Mouse (Mus musculus) small intestine, adult 2 months (tissue): Measurements from ENCODE around the gene Myh11. TPM values are rescaled to one million over a fixed set of nuclear protein-coding genes. Genes with fewer than 3 reads are reported as not detected.

Experiments used
- H3K27ac ChIP-seq: fragments of 200-500 bp; 2 replicates; pipeline ENCODE4 v1.5.1; 2012; ENCODE audit warnings: low read depth, low read length, control low read depth, inconsistent platforms; ENCODE audit not compliant: insufficient read depth
- H3K27me3 ChIP-seq: fragments of 200-500 bp; 2 replicates; pipeline ENCODE4 v1.6.1; 2012; ENCODE audit warnings: mild to moderate bottlenecking, moderate library complexity, low read length, inconsistent platforms; ENCODE audit not compliant: control insufficient read depth, insufficient read depth
- H3K36me3 ChIP-seq: fragments of 200-500 bp; 2 replicates; pipeline ENCODE4 v1.6.1; 2012; ENCODE audit warnings: mild to moderate bottlenecking, low read length, control low read depth, inconsistent platforms; ENCODE audit not compliant: control insufficient read depth, insufficient read depth
- H3K4me1 ChIP-seq: fragments of 200-500 bp; 2 replicates; pipeline ENCODE4 v1.6.1; 2012; ENCODE audit warnings: low read length, inconsistent platforms, mixed read lengths; ENCODE audit not compliant: control insufficient read depth, insufficient read depth, insufficient read length
- H3K4me3 ChIP-seq: fragments of 200-500 bp; 2 replicates; pipeline ENCODE4 v1.5.1; 2012; ENCODE audit warnings: low read depth, mild to moderate bottlenecking, control low read depth, inconsistent platforms, low read length, moderate library complexity
- CTCF ChIP-seq: fragments of 200-500 bp; IDR thresholded peaks from 2 replicates; pipeline ENCODE4 v1.5.1; 2012; ENCODE audit warnings: low read depth, mild to moderate bottlenecking, control low read depth, inconsistent platforms, low read length, moderate library complexity, mixed read lengths; ENCODE audit not compliant: insufficient replicate concordance, insufficient read length; ENCODE audit errors: extremely low read depth
- POLR2A ChIP-seq: fragments of 200-500 bp; IDR thresholded peaks from 2 replicates; pipeline ENCODE4 v1.6.1; 2012; ENCODE audit warnings: low read depth, mild to moderate bottlenecking, control low read depth, inconsistent platforms, low read length, moderate library complexity
- WGBS: fragments of 180-500 bp; shearing (Covaris S2); methylation state at CpG from one replicate; pipeline ENCODE4 v1.1.7; 2018; 5-methylcytosine and 5-hydroxymethylcytosine counted together
- polyA plus RNA-seq: library from polyadenylated mRNA; depleted of rRNA; stranded (reverse); fragments of >200 nt; gene quantifications from 2 replicates; pipeline ENCODE4 v1.2.3, GENCODE M21; 2012

Myh11 gene
- polyA plus RNA-seq, 1 experiment, result 41.3 TPM

DNA sequence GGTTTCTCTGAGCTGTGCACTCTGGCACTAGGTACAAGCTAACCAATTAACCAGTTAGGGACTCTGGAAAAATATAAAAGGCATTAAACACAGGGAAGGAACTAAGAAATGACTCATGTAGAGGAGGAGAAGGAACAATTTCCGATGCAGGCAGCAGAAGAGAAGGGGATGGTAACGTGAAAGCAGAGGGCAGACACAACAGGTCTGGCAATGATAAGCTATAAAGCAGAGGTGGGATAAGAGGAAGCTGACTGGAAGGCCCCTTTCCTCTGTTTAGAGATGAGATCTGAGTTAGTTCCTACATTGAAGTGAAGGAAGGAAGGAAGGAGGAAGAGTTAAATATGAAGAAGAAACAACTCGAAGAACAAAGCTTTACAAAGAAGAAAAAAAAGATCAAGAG is 18.7 kb upstream of the Myh11 start:
- Histone ChIP-seq H3K27ac (no peak overlapping the region), H3K4me3 (no peak overlapping the region), H3K4me1 (peaks cover 3% of the 10 kb centered on the region; the same call in 1 of the 2 replicates), H3K36me3 (peaks cover 35% of the 10 kb centered on the region), H3K27me3 (no peaks in the 10 kb centered on the region)
- 81% methylated on average over 3 of the region's 3 CpGs for WGBS
- TF ChIP-seq CTCF (no peak), POLR2A (no peak)

DNA sequence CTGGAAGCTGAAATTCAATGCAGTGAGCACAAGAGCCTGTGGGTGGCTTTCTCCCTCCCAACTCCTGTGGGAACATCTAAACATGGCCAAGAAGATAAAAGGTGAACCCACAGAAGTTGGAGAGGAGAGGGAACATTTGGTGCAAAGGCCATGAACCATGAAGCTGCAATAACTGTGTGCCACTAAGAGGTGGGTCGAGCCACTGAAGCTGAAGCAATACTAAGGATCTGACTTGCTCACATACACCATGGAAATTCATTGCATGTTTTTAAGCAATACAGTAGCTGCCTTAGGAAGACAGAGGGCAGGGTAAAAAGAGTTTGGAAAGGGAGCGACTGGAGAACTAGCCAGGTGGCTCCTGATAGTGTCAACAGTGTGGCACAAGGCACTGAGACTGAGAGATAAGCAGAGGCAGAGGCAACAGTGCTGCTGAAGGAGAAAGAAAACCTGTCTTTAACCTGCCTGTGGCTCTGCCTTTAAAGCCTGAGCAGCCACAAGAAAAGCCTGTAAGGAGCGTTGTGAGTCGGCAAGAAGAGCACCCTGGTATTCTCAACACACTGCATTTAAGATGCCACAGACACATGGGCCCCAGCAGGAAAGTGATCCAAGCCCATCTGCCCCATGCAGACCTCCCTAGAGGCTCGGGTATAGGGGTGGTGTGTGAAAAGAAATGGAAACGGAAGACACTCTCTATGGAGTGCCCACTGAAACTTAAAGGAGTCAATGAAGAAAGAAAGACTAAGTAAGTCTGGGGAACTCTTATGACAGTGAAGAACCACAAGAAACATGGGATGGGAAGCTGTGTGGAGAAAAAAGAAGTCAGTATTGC is 17.3 kb upstream of the Myh11 start:
- H3K27me3 ChIP-seq, result no peaks in the 10 kb centered on the region
- H3K4me3 ChIP-seq, result no peak overlapping the region
- WGBS, result 84% methylated on average over 6 of the region's 6 CpGs
- peaks cover 38% of the 10 kb centered on the region for H3K36me3 ChIP-seq
- TF ChIP-seq CTCF (no peak), POLR2A (no peak)
- H3K4me1 ChIP-seq, result peaks cover 3% of the 10 kb centered on the region; the same call in 1 of the 2 replicates
- no peak overlapping the region for H3K27ac ChIP-seq

DNA sequence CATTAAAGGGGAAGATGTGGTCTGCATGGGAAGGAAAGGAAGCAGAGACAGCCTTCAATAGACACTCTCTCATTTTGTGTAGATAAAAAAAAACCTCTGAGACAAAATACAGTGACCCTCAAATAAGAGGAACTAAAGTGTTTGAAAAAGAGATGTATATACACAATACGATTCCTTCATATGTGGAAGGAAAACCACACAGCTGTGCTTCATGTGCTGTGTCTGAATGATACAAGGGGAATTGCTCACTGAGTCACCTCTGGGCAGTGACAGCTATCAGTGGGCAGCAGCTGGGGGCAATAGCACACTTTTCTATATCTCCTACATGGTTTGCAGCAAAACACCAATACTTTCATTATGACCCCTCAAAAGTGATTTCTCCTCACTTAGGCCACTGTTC is 16.2 kb upstream of the Myh11 start:
- peaks cover 3% of the 10 kb centered on the region; the same call in 1 of the 2 replicates for H3K4me1 ChIP-seq
- no peaks in the 10 kb centered on the region for H3K27me3 ChIP-seq
- 85% methylated on average over 1 of the region's 1 CpGs for WGBS
- no peak overlapping the region for H3K27ac ChIP-seq
- H3K36me3 ChIP-seq, result peaks cover 36% of the 10 kb centered on the region
- no peak for TF ChIP-seq POLR2A
- no peak for TF ChIP-seq CTCF
- H3K4me3 ChIP-seq, result no peak overlapping the region

DNA sequence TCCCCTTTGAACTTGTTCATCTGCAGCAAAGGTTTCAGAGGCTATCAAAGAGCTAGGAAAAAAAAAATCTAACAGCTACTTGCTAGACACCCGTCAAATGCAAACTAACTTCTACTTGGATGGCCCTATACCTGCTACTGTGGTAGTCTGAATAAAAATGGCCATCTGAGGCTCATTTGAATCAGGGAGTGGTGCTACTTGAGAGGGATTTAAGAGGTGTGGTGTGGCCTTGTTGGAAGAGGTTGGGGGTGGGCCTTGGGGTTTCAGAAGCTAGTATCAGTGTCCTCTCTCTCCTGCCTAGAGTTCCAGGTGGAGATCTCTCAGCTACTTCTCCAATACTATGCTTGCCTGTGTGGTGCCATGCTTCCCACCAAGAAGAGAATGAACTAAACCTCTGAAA is 15.3 kb upstream of the Myh11 start:
- no peak overlapping the region for H3K27ac ChIP-seq
- peaks cover 3% of the 10 kb centered on the region; the same call in 1 of the 2 replicates for H3K4me1 ChIP-seq
- peaks cover 34% of the 10 kb centered on the region for H3K36me3 ChIP-seq
- H3K4me3 ChIP-seq, result no peak overlapping the region
- WGBS, result 94% methylated on average over 1 of the region's 1 CpGs
- no peaks in the 10 kb centered on the region for H3K27me3 ChIP-seq
- no peak for TF ChIP-seq CTCF

DNA sequence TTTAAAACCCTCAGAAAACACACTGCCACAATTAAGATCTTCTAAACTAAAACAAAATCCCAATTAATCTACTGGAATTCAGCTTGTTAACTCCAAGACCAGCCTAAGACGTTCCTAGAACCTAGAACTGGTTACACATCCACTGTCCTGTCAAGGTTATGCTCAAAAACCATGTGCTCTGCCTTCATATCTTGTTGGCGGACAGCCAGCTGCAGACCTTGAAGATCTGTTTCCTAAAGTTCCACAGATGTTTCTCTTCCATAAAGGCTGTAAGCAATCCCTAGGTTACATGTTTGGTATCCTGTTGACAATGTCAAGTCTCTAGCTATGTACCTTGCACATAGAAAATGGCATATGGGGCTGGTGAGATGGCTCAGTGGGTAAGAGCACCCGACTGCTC is 13.6 kb upstream of the Myh11 start:
- Histone ChIP-seq H3K27me3 (no peaks in the 10 kb centered on the region), H3K4me3 (no peak overlapping the region), H3K27ac (no peak overlapping the region), H3K4me1 (peaks cover 3% of the 10 kb centered on the region; the same call in 1 of the 2 replicates), H3K36me3 (peaks cover 36% of the 10 kb centered on the region)
- TF ChIP-seq POLR2A (no peak), CTCF (no peak)
- WGBS, result 78% methylated on average over 3 of the region's 3 CpGs

DNA sequence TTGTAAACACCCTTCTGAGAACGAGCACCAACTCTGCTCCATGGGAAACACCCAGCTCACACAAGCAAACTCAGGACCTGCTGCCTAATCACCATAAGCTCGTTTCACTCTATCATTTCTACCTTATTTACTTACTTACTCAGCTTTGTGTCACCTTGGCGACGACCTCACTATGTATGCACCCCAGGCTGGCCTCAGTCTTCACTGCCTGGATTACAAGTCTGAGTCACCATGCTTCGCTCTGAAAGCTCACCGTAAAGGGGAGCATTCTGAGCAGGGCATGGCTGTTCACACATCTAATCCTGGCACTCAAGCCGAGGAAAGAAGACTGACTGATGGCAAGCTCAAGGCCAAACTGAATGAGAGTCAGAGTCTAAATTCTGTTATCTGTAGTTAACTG is 12.5 kb upstream of the Myh11 start:
- no peak for TF ChIP-seq CTCF
- no peak for TF ChIP-seq POLR2A
- peaks cover 3% of the 10 kb centered on the region; the same call in 1 of the 2 replicates for H3K4me1 ChIP-seq
- no peak overlapping the region for H3K27ac ChIP-seq
- peaks cover 37% of the 10 kb centered on the region for H3K36me3 ChIP-seq
- 54% methylated on average over 7 of the region's 7 CpGs for WGBS
- no peak overlapping the region for H3K4me3 ChIP-seq
- no peaks in the 10 kb centered on the region for H3K27me3 ChIP-seq

DNA sequence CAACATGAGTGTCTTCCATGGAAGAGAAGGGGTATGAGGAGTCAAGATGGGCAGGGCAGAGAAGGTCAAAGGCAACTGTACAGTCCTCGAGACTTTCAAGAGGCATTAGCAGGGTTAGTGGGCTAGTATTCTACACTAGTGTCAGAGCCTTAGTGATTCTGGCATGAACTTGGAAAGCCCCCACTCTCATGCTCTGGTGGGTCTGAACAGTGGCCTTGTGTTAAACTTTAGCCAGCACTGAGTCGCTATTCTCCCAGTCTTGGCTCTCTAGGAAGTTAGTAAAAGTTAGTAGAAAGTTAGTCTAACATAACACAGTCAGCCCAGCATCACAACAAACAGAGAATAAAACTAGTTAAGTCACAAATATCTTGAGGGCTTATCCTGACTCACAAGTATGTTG is 12.0 kb upstream of the Myh11 start:
- Histone ChIP-seq H3K27me3 (no peaks in the 10 kb centered on the region), H3K27ac (no peak overlapping the region), H3K36me3 (peaks cover 39% of the 10 kb centered on the region), H3K4me1 (peaks cover 3% of the 10 kb centered on the region; the same call in 1 of the 2 replicates), H3K4me3 (no peak overlapping the region)
- TF ChIP-seq POLR2A (no peak), CTCF (no peak)
- 79% methylated on average over 2 of the region's 2 CpGs for WGBS
